Mouse (Mus musculus): ENCODE measurements around the gene Minpp1.
"Not testable (repeated sequence)": the region's sequence is repeated elsewhere in the genome, so short reads cannot be mapped to it uniquely, and the experiment has no call there.

Minpp1 gene

DNA sequence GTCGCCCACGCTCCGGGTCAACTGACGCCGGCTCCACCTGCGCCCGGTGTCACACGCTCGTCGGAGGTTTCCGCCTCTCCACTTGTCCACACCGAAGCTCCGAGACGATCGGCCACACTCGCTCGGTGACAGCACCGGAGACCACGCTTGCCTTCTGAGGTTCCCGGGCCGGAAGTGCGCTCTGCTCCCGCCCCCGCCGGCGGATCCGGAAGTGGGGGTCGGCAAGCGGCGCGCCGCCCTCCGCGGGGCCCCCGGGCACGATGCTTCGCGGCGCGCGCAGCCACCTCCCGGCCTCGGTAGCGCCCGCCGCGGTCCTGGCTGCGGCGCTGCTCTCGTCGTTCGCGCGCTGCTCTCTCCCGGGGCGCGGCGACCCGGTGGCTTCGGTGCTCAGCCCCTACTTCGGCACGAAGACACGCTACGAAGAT, at the start of gene Minpp1:
Gene Minpp1 (plus strand): TSS at position 89 of the 425 bp plus-strand sequence.
- no peak for DNase-seq (ENCODE audit: low read depth)

DNA sequence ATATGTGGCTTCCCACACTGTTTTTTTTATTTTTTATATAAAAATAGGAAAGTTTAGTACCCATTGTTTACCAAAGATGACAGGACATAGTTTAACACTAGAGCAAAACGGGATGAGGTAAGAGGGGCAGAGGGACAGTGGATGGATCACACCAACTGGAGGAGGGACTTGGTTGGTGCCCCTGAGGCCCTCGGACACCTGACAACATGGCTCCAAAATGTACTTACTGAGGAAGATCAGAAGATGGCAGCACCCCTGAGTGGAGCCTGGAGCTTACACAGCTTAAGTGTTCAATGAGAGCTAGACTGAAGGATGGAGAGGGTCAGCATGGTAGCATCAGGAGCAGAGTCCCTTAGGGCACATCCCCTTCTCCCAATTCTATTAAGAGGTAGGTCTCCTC, 46.2 kb upstream of the Minpp1 start:
- no peak for DNase-seq (ENCODE audit: low read depth)

DNA sequence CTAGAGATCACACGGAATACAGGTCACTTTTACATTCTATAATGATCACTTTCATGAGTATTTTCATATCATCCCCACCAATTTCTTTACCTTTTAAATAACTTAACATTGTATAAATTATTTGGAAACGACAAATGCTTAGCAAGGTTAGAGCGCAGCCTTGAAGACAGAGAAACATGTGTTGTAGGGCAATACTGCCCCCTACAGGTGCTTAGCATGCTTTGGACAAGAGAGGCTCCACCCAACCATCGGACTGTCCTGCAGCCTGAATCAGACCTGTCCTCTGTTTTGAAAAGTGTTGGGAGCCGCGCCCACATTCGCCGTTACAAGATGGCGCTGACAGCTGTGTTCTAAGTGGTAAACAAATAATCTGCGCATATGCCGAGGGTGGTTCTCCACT, 44.0 kb upstream of the Minpp1 start:
- DNase-seq (ENCODE audit: low read depth): no peak

DNA sequence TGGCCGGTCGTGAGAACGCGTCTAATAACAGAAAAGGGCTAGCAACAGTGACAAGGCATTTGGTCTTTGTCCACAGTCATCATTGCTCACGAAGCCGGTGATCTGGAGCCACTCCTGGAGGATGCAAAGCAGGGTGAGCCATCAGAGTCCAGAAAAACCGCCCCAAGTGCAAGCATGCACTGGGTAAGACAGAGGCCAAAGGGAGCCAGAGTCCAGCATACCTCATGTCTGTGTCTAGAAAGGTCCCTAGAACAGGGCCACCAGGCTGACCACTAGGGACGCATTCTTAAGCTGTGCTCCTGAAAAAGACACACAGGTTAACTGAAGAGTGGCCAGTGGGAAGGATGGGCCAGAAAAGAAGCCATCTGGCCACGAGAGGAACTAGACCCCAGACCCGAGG, 36.6 kb upstream of the Minpp1 start:
- no peak for DNase-seq (ENCODE audit: low read depth)

DNA sequence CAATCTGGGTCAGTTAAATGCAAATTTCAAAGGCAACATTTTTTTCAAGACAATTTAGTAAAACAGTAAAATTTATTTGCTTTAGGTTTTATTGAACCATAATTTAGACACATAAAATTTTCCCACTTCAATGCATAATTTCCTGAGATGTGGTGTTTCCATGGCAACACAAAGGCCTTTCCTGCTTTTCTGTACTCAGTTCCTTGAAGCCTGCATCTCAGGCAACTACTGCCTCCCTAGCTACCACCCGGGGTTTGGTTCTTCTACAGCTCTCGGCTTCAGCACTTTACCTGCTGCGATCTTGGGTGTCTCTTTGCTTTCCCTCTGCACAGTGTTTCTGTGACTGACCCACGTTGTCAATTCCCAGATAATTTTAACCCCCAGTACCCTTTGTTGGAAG, 33.3 kb upstream of the Minpp1 start:
- no peak for DNase-seq (ENCODE audit: low read depth)

DNA sequence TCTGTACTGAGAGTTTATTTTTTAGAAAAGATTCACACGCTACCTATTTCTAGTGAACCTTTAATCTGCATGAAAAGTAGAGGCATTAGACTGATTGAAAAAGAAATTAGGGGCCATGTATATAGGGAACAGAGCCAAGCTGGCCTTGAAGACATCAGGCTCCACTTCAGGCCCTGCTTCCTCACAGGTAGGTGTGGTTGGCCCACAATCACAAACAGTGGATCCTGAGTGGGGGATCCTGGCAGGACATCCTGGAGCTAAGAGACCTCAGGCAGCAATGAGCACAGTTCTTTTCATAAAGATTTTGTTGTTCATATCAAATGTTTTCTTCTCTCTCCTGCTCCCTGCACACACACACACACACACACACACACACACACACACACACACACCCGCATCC, 28.8 kb upstream of the Minpp1 start:
- DNase-seq (ENCODE audit: low read depth): no peak

DNA sequence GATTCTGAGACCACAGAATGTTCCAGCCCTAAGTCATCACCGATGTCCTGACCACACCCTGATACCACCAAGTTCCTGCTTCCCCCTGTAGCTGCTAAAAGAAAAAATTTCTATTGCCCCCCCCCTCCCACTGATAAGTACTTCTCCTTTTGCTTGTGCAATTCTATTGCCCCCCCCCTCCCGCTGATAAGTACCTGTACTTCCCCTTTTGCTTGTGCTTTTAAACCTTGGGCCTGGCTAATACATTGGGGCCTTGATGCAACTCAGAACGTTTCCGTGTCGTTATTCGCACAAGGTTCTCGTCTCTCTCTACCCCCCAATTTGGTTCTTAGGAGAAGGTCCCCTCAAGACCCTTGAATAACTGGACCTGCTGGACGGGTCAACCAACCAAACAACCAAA, 27.9 kb upstream of the Minpp1 start:
- not testable (repeated sequence) for DNase-seq (ENCODE audit: low read depth)

DNA sequence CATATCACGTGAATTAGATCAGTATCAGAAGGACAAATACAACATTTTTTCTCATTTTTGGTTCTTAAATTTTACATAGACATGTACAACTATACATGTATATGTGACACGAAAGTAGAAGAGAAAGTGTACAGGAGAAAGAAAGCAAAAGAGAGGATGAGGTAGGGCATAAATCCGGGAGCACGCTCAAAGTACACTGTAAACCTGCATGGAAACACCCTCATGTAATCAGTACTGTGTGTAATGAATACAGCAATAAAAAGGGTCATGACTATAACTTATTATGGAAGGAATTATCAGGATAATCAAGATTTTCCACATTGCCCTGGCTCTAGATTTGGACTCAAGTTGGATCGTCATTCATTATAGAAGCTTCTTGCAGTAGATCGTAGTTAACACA, 22.5 kb upstream of the Minpp1 start:
- no peak for DNase-seq (ENCODE audit: low read depth)

DNA sequence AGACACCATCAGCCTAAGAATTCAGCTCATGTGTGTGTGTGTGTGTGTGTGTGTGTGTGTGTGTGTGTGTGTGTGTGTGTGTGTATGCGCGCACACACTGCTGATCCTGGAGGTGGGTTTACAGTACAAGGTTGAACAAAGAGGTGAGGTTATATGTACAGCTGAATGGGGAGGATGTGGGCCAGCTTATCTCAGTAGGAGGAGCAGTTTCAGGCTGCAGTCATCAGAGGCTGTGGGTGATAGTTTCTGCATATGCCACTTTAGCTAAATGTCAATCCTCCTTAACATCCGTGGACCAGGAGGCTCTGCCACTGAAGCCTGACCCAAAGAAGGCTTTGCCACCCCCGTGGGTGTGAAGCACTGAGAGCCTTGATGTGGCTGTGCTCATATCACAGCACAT, 20.3 kb upstream of the Minpp1 start:
- DNase-seq (ENCODE audit: low read depth): no peak

DNA sequence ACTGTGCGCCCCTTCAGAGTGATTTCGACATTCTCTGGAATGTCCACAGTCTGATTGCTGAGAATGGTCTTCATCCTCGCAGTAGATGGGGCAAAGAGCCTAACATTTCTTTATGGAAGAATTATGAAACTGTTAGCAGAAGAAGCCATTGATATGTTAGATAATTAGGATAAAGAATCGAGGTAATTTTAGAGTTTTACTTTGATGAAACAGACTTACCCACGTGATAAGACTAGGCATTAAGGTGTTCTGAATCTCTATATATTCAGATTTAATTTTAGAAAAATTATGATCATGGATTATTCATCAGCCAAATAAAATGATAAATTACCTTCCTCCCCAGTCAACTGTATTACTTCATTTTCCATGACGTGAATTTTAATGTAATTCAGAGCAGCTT, 19.1 kb upstream of the Minpp1 start, which contains the start of gene Rpl9-ps6:
Gene Rpl9-ps6 (minus strand): TSS at position 101 of the 400 bp plus-strand sequence.
- no peak for DNase-seq (ENCODE audit: low read depth)

DNA sequence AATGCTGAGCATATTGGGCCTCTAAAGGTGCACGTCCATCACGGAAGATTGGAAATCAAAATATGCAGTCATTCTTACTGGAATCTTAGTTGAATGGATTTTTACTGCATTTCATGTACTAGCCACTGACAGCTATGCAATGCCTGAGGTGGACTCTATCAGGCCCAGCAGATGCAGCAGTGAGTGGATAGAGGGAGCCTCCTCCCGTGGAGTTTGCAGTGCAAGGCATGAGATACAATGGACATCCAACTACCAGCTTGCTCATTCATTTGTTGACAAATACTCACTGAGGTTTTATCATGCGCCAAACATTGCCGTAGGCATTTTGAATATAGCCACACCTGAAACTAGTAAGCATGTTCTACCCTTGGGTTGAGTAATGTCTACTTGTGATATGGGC, 18.2 kb upstream of the Minpp1 start:
- DNase-seq (ENCODE audit: low read depth): no peak

DNA sequence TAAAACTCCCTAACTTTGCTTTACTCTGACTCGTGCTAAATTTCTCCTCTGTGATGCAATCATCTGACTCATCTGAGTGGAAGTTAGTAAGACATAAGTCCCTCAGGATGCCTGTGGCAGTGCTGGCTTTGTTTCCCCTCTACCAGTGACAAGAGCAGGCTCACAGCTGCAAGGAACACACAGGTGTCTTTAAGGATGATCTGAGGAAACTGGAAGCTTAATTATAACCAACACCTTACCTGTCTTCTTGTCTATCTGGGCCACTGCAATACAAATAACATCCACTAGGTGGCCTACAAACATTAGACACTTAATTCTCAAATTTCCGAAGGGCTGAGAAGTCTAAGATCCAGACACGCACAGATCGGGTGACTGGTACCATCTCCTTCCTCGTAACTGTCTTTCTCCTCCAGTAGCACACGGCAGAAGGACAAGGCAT, 15.5 kb upstream of the Minpp1 start:
- peak; percentile 61 for DNase-seq (ENCODE audit: low read depth)

DNA sequence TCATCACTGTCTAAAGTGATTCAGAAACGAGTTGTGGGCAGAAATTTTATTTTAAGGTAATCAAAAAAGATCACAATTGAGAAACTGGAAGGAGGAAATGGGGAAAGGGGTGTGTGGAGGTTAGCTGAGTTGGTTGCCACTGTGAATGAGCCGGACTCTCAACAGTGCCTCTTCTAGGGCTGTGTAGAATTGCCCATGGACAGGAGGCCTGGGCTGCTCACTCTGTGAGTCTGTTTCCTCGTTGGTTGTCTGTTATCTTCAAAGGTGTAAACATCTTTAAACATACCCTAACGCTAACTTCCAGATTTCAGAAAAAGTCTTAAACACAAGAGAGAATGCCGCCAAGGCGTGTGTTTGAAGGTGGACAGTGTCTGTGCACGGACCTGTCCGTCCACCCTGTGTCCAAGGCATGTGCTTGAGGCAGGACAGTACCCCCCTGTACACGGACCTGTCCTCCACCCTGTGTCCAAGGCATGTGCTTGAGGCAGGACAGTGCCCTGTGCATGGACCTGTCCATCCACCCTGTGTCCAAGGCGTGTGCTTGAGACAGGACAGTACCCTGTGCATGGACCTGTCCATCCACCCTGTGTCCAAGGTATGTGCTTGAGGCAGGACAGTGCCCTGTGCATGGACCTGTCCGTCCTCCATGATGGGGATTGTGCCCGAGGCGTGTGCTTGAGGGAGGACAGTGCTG, 14.9 kb upstream of the Minpp1 start:
- DNase-seq (ENCODE audit: low read depth): no peak

DNA sequence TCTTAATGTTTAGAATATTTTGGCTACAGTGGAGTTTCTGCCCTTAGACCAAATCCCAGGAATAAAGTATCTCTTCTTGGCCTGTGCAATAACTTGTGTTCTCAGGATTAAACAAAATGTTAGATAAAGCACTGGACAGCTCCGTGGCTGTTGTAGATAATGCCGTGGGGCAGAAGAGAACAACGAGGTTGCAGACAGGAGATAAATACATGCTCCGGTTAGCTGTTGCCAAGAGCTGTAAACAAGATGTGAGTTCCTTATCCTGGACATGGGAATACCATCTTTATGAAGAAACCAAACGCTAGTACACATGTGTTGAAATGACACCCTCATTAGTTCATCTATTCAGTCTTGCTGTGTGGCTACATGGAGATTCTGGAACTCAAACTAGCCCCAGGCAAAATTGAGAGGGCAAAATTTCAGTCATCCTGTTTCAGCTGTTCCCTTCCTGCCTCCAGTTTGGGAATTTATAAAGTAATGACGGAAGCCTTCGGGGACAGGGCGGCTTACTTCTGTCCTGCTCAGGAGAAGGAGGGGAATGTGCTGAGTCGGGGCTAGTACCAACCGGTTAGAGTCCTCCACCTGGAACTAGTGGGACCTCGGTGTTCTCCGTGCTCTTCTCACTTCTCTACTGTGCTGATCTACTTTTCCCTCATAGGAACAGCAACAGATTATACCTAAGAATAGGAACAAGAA, 9.4 kb upstream of the Minpp1 start:
- no peak for DNase-seq (ENCODE audit: low read depth)

DNA sequence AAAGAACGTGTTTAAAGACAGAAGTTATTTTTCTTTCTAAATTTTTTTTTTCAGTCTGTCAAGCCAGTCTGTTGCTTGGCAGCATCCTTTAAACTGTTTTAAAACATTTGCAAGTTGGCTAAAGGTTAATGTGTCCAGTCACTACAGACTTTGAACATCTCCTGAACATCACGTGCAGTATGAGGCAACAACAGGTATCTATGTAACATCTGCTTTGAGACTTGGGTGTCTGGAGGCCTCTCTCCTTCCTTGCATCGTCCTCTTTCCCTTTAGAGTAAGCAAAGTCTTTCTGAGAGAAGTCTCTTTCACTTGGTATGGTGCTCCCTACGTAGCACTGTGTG, 8.9 kb upstream of the Minpp1 start:
- DNase-seq (ENCODE audit: low read depth): no peak

DNA sequence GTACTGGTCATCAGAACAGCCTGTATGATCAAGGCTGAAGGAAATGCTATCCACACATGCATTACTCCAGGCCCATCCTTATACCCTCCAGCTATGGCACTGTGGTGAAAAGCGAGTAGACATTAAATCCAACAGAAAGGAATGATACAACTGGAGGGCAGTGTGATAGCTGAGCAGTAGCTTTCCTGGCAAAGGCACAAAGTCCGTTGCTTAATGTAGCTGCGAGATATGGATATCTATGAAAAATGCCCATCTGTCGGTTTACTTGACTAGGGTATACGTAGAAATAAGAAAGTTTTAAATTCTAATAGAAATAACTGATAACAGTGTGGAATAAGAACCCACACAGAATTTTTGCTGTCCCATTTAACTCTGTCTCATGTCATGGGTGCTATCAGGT, 5.3 kb upstream of the Minpp1 start:
- DNase-seq (ENCODE audit: low read depth): no peak

DNA sequence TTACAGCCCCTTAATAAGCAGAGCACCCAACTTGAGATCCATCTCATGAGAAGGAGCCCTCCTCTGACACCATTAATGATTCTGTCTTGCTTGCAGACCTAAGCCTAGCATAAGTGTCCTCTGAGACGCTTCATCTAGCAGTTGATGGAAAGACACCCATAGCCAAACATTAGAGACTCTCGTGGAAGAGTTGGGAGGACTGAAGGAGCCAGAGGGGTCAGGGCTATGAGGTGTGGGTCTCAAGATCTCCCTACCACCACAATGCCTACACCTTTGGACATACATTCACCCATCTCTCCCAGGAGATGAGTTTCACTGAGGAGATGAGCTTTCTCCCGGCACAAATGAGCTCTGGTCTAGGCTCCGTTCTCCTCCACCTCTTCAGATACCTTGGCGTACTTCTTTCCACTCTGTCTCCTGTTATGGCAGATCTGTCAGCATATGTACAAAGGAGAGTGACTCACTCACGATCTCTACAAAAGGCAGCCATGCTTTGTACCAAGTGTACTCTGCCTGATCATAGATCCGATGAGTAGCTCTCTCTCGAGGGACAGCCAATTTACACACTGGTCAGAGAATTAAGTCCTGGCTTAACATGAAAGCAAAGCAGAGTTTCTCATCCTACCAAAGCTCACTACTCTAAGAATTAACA, 4.7 kb upstream of the Minpp1 start:
- DNase-seq (ENCODE audit: low read depth): no peak

DNA sequence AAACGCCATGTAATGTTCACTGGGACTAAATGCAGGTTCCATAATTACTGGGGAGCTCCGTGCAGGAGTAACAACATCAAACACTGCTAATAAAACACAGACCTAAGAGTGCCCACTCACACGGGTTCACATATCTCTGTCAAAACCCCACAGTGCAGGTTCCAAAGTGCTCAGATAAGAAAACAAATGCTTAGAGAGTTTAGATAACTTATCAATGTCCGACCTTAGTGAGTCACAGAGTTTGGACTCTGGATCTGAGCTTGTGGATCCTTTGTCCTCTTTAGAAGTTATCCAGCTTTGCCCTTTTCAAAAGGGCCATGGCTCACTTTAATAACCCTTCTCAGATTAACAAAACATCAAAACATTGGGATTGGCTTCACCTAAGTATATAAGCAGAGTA, 4.1 kb upstream of the Minpp1 start:
- DNase-seq (ENCODE audit: low read depth): no peak

DNA sequence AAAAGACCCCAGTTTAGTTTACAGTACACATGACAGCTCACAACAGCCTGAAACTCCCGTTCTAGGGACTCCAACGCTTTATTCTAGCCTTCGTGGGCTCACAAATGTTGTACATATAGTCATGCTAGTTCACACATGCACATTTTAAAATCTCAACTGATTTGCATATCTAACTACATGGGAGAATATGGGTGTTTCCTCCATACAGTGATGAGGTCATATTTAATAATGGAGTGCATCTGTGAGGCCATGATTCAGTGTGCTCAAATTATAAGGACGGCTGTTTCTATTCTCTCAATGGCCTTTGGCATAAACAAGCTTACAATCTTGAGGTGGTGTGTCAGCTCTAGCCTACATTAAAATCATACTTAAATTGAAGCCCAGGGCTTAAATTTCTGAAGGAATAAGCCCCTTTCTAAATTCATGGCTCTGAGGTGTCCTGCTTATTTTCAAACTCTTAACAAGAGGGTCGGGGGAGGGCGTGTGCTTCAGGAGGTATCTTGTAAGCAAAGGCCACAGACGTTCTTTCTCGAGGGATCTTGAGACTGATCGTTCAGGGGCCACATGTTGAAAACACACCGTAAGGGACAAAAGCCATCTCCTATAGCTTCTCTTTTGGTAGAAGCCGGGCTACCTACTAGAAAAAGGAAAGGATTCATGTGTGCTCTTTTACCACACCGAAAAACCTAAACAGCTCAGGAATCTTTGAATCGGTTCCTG, 468 bp upstream of the Minpp1 start:
- DNase-seq (ENCODE audit: low read depth): no peak

DNA sequence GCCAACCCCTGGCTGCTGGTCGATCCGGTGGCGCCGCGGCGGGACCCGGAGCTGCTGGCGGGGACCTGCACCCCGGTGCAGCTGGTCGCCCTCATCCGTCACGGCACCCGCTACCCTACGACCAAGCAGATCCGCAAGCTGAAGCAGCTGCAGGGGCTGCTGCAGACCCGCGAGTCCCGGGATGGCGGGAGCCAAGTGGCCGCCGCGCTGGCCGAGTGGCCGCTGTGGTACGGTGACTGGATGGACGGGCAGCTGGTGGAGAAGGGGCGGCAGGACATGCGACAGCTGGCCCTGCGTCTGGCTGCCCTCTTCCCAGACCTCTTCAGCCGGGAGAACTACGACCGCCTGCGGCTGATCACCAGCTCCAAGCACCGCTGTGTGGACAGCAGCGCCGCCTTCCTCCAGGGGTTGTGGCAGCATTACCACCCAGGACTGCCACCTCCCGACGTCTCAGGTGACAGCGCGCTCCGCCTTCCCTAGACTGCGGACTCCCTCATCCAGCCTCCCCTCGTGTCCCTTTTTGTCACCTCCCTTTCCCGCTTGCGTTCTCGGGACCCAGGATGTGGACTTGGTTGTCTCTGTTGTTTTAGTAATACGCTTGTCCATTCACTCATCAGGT, 646 bp downstream of the Minpp1 start:
- not testable (repeated sequence) for DNase-seq (ENCODE audit: low read depth)

DNA sequence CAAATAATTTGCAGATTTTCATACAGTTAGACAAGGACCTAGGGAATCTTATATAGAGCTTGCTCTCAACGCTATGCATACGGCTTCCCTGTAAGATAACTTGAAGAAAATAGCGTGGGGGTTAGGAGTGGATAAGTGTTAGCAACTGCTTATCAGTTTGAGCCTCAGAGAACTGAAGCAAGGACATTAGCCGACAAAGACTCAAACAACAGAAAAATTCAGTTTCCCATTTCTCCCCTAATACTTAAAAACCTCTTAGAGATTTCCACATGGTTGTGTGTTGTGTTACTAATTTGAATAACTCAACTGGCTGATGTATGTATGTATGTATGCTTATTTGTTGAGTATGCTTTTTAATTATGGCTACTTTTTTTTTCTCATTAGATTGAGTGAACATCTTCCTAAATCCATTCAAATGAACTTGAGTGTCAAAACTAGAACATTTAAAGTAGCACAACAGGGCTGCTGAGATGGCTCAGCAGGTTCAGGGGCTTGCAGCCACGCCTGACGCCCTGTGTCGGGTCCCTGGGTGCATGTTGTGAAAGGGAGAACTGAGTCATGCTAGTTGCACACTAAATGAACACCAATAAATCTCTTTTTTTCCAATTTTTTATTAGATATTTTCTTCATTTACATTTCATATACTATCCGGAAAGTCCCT, 2.2 kb downstream of the Minpp1 start:
- DNase-seq (ENCODE audit: low read depth): no peak

Measured in fibroblast of lung, adult 2 months (primary cell).